Mouse (Mus musculus): ENCODE data around the gene Galnt18. TPM values are rescaled to one million over a fixed set of nuclear protein-coding genes. Genes with fewer than 3 reads are reported as not detected.

Gene Galnt18
- polyA plus RNA-seq, 1 experiment from 2014 or later, result 29.3 TPM

DNA sequence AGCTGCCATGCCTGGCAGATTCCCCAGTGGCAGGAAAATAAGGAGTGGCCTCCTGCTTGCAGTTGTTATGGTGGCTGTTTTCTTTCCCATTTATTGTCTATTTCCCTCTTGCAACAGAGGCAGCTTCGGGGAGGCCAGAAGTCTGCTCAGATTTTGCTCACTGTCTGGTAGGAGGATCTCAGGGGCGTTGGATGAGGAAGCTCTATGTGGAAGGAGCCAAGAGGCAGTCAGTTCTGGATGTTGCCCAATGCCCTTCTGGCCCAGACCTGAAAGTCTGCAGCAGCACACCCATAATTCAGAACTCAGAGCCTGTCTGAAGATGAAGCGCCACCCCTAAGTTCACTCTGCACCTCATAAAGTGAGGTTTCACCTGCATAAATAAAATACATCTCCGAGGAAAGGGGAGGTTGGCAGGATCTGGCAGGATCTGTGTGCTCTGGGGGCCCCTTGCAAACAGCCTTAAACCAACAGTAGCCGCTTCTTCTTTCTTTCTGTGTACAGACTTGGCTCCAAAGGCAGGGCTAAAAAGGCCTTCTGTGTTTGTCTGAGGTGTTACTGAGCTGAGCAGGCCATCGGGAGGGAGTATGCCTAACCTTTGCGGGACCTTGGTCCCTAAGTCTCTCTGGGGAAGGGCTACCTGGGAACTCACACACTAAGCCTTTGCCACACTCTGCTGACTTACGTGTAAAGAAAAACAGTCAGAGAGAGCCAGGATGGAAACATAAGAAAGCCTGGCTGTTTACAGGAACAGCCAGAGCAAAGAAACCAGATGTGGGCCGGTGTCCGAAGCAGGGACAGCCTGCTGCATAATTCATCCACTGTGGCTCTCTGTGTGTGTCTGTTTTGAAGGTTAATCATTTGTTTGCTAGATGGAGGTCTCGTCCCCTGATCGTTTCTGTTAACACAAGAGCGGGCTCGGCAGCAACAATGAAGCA is 116.4 kb downstream of the Galnt18 start:
- 33% methylated on average over 14 of the region's 14 CpGs for WGBS

DNA sequence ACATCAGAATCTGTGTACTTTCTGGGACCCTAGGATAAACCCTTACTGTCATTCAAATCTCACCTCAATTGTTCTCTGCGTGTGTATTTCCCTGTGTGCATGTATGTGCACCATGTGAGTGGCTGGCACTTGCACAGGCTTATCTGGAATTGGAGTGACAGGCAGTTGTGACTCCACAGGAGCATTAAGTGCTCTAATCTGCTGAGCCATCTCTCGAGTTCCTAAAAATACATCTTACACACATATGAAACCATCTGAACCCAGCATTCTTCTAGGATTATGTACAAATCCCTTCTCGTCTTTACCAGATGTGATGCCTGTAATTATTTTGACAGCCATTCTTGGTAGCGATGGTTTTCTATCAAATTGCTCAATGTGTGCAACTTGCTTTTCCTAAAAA is 121.2 kb downstream of the Galnt18 start:
- Histone ChIP-seq H3K4me1 (peaks cover 8% of the 10 kb centered on the region), H3K36me3 (no peaks in the 10 kb centered on the region), H3K9me3 (no peaks in the 10 kb centered on the region), H3K27ac (no peak overlapping the region), H3K4me3 (replicated peaks) (no peak overlapping the region), H3K27me3 (replicated peaks) (no peaks in the 10 kb centered on the region), H3K9ac (no peak overlapping the region), H3K4me2 (no peak overlapping the region)
- WGBS, result 63% methylated on average over 4 of the region's 4 CpGs
- no peak for ATAC-seq (ENCODE audit: insufficient read depth, low FRiP score, low read depth)

More for the DNA sequence above, 116.4 kb downstream of the Galnt18 start:
- H3K4me2 ChIP-seq, result no peak overlapping the region
- no peak; the same call in 1 of the 2 replicates for ATAC-seq (ENCODE audit: insufficient read depth, low FRiP score, low read depth)
- H3K27me3 ChIP-seq (replicated peaks), result no peaks in the 10 kb centered on the region
- peaks cover 17% of the 10 kb centered on the region for H3K4me1 ChIP-seq
- H3K27ac ChIP-seq, result peak overlapping the region; percentile 73; the same call in 1 of the 2 replicates
- no peak overlapping the region for H3K9ac ChIP-seq
- no peaks in the 10 kb centered on the region for H3K36me3 ChIP-seq
- no peak overlapping the region for H3K4me3 ChIP-seq (replicated peaks)
- no peaks in the 10 kb centered on the region for H3K9me3 ChIP-seq

DNA sequence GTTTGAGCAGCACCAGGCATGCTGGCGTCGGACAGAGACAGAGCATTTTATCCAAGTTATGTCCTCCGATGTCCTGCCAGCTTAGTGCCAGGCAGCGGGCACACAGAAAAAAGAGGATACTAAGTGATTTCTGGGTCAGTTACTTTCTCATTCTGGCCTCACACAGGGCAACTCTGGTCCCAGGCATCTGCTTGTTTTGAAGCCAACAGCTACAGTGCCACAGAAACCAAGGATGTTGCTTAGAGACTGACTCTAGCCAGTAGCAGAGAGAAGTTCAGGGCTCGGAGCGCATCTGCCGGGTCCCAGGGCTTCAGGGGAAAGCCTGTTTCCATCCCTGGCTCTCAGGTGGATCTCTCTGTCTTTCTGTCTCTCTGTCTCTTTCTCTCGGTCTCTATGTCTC is 124.8 kb downstream of the Galnt18 start:
- Histone ChIP-seq H3K9me3 (no peaks in the 10 kb centered on the region), H3K4me1 (no peaks in the 10 kb centered on the region), H3K4me2 (no peak overlapping the region), H3K27ac (no peak overlapping the region), H3K27me3 (replicated peaks) (no peaks in the 10 kb centered on the region), H3K4me3 (replicated peaks) (no peak overlapping the region), H3K9ac (no peak overlapping the region), H3K36me3 (no peaks in the 10 kb centered on the region)
- WGBS, result 88% methylated on average over 8 of the region's 8 CpGs
- ATAC-seq (ENCODE audit: insufficient read depth, low FRiP score, low read depth), result no peak

DNA sequence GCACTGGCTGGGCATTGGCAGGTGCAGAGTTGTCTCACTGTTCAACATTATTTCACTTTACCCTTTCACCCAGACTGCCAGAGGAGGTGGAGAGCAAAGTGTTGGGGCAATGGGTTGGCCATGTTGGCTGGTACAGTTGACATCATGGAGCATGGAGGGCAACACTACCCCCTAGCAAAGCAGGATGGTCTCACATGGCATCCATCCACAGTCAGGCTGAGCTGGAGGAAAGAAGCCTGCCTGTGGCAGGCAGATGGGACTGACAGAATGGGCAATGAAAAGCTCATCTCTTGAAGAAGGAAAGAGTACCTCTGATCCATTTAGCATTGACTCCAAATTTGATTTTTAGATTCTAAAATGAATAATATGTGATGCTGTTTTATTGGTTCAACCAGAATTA is 125.3 kb downstream of the Galnt18 start:
- ATAC-seq (ENCODE audit: insufficient read depth, low FRiP score, low read depth), result no peak

DNA sequence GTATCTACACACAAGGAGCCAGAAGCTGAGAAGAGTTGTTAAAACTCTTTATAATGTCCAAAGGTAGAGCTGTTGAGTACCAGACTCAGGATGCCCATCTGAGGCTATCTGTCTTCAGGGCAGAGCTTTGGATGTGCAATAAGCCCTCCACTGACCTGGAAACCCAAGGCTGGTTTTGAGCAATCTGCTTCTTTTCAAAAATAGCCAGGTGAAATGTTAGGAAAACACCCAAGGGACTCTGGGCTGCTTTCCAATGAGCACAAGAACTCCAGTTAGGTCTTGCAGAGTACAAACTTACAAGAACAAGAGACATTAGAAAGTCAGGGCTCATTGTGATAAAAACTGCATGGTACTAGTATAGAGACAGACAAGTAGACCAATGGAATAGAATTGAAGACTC is 135.4 kb downstream of the Galnt18 start:
- Histone ChIP-seq H3K9me3 (no peaks in the 10 kb centered on the region), H3K4me1 (no peaks in the 10 kb centered on the region), H3K9ac (no peak overlapping the region), H3K27ac (no peak overlapping the region), H3K4me2 (no peak overlapping the region), H3K4me3 (replicated peaks) (no peak overlapping the region), H3K36me3 (no peaks in the 10 kb centered on the region), H3K27me3 (replicated peaks) (no peaks in the 10 kb centered on the region)
- no peak for ATAC-seq (ENCODE audit: insufficient read depth, low FRiP score, low read depth)

More for the DNA sequence above, 125.3 kb downstream of the Galnt18 start:
- no peaks in the 10 kb centered on the region for H3K9me3 ChIP-seq
- no peaks in the 10 kb centered on the region for H3K36me3 ChIP-seq
- H3K27ac ChIP-seq, result no peak overlapping the region
- no peak overlapping the region for H3K4me3 ChIP-seq (replicated peaks)
- H3K4me2 ChIP-seq, result no peak overlapping the region
- H3K27me3 ChIP-seq (replicated peaks), result no peaks in the 10 kb centered on the region
- H3K9ac ChIP-seq, result no peak overlapping the region
- no peaks in the 10 kb centered on the region for H3K4me1 ChIP-seq

DNA sequence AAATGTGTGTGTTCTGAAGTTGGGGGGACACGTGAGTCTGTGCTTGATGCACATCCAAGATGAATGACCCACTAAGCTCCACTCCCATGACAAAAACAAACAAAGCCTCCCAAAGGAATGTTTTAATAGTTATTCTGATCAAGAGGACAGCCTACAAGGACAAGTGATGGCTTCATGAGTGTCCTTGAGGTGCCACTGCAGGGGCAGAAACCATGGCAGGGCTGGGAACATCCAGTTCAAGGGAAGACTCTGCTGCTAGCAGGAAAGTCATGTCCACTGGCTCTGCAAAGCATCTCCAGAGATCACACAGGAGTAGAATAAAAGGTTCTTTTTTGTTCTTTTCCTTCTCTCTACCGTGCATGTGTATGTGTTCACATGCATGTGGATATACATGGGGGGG is 140.9 kb downstream of the Galnt18 start:
- no peaks in the 10 kb centered on the region for H3K27me3 ChIP-seq (replicated peaks)
- no peak overlapping the region for H3K4me3 ChIP-seq (replicated peaks)
- no peak overlapping the region for H3K4me2 ChIP-seq
- H3K36me3 ChIP-seq, result no peaks in the 10 kb centered on the region
- H3K9ac ChIP-seq, result no peak overlapping the region
- H3K27ac ChIP-seq, result no peak overlapping the region
- no peak for ATAC-seq (ENCODE audit: insufficient read depth, low FRiP score, low read depth)
- 63% methylated on average over 2 of the region's 2 CpGs for WGBS
- H3K9me3 ChIP-seq, result no peaks in the 10 kb centered on the region
- no peaks in the 10 kb centered on the region for H3K4me1 ChIP-seq

DNA sequence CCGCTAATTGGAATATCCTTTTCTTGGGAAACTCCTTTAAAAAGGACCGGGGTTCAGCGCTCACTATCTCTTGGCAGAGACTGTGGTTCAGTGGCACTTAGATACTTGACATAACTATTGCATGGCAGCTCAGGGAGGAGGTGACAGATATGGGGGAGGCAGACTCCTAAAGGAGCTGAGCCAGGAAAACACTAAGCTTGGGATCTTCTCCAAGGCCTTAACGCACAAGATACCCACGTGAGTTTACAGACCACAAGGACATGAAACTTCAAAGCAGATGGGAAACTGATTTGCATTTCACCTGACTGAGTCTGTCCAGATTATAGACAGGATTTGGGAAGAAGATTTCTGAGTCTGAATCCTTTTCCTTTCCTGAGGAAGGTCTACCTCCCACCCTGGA is 141.3 kb downstream of the Galnt18 start:
- H3K4me1 ChIP-seq, result no peaks in the 10 kb centered on the region
- H3K4me3 ChIP-seq (replicated peaks), result no peak overlapping the region
- 70% methylated on average over 5 of the region's 5 CpGs for WGBS
- H3K27ac ChIP-seq, result no peak overlapping the region
- ATAC-seq (ENCODE audit: insufficient read depth, low FRiP score, low read depth), result no peak
- H3K27me3 ChIP-seq (replicated peaks), result no peaks in the 10 kb centered on the region
- H3K9me3 ChIP-seq, result no peaks in the 10 kb centered on the region
- H3K4me2 ChIP-seq, result no peak overlapping the region
- H3K36me3 ChIP-seq, result no peaks in the 10 kb centered on the region
- no peak overlapping the region for H3K9ac ChIP-seq

DNA sequence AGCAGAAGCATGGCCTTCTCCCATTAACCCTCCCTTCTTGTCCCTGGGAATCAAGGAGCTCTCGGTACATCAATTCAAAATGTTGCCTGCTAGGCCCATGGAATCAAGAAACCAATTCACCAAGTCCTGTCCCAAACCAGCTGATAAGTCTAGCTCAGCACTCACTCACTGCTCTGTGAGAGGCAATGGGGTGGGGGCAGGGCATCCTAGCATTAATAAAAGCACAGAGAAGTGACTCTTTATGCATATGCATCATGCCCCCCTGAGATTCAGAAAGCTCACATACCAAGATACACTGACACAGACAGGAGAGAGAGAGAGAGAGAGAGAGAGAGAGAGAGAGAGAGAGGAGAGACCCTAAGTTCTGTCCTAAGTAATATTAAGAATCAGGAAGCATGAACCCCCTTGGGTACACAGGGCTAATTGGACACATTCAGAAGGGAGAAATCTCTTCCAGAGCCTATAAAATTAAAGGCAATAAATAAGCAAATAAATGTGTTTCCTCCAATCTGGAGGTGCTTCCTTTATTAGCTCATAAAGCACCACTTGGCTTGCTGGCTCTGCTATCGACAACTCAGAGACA is 141.8 kb downstream of the Galnt18 start:
- Histone ChIP-seq H3K4me2 (no peak overlapping the region), H3K27ac (no peak overlapping the region), H3K4me3 (replicated peaks) (no peak overlapping the region), H3K4me1 (no peaks in the 10 kb centered on the region), H3K9ac (no peak overlapping the region), H3K9me3 (no peaks in the 10 kb centered on the region), H3K36me3 (no peaks in the 10 kb centered on the region), H3K27me3 (replicated peaks) (no peaks in the 10 kb centered on the region)
- ATAC-seq (ENCODE audit: insufficient read depth, low FRiP score, low read depth), result no peak
- 78% methylated on average over 2 of the region's 2 CpGs for WGBS

DNA sequence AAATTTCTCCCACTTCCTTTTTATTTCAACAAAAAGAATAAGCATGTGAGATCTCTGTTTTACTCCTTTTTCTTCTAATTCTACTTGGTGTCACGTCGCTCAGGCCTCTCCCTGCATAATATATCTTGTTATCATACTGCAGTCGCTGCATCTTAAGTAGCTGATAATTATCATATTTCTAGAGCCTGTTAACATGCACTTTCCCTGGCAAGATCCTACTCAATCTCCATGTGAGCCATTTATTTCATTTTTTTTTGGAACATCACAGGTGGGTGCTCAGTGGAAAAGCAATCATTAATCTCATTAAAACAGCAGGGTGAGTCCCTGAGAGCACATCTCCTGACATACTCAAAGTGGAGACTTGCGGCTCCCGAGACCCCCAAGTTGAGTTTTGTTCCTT is 143.3 kb downstream of the Galnt18 start:
- ATAC-seq (ENCODE audit: insufficient read depth, low FRiP score, low read depth), result no peak
- H3K4me1 ChIP-seq, result no peaks in the 10 kb centered on the region
- H3K36me3 ChIP-seq, result no peaks in the 10 kb centered on the region
- no peaks in the 10 kb centered on the region for H3K27me3 ChIP-seq (replicated peaks)
- no peak overlapping the region for H3K9ac ChIP-seq
- no peak overlapping the region for H3K4me2 ChIP-seq
- no peak overlapping the region for H3K4me3 ChIP-seq (replicated peaks)
- H3K27ac ChIP-seq, result no peak overlapping the region
- 86% methylated on average over 5 of the region's 5 CpGs for WGBS
- H3K9me3 ChIP-seq, result no peaks in the 10 kb centered on the region

DNA sequence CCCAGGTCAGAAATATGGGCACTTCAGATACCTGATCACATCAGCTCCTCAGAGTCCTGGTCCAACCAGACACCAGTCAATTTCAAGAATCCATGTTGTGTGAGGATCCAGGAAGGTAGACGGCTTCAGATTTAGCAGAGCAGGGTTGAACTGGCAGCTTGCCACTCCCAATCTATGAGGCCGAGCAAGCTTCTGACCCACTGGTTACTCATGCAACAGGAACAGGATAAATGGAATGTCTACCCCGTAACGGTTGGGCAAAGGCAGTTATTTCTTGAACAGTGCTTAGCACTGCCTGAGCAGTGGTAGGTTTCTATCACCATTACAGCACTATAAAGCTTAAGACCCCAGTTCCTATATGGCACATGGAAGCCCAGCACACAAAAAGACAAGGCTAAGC is 148.5 kb downstream of the Galnt18 start:
- H3K36me3 ChIP-seq, result no peaks in the 10 kb centered on the region
- H3K4me1 ChIP-seq, result no peaks in the 10 kb centered on the region

DNA sequence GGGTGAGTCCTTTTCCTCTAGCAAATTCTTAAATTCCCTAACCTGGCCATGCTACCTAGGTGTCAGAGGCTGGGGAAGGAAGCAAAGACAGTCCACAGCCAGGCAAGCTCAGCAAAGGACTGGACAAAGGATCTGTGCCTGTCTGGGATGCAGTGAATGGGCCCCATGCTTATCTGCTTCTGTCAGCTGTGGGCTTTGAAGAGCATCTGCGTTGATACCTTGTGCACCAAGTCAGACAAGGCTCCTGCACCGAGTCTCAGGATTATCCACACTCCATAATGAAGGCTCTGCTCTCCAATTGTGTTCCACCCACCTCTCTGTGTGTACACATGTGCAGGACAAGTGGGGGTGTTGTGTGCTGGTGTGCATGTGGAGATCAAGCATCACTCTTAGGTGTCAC is 153.5 kb downstream of the Galnt18 start:
- 65% methylated on average over 2 of the region's 2 CpGs for WGBS
- no peaks in the 10 kb centered on the region for H3K9me3 ChIP-seq
- H3K4me1 ChIP-seq, result no peaks in the 10 kb centered on the region
- no peaks in the 10 kb centered on the region for H3K36me3 ChIP-seq
- no peak overlapping the region for H3K27ac ChIP-seq
- no peaks in the 10 kb centered on the region for H3K27me3 ChIP-seq (replicated peaks)
- H3K9ac ChIP-seq, result no peak overlapping the region
- H3K4me3 ChIP-seq (replicated peaks), result no peak overlapping the region
- no peak overlapping the region for H3K4me2 ChIP-seq
- no peak for ATAC-seq (ENCODE audit: insufficient read depth, low FRiP score, low read depth)

More for the DNA sequence above, 148.5 kb downstream of the Galnt18 start:
- no peaks in the 10 kb centered on the region for H3K27me3 ChIP-seq (replicated peaks)
- H3K9me3 ChIP-seq, result no peaks in the 10 kb centered on the region
- H3K4me2 ChIP-seq, result no peak overlapping the region
- no peak for ATAC-seq (ENCODE audit: insufficient read depth, low FRiP score, low read depth)
- no peak overlapping the region for H3K27ac ChIP-seq
- H3K4me3 ChIP-seq (replicated peaks), result no peak overlapping the region
- 59% methylated on average over 4 of the region's 4 CpGs for WGBS
- no peak overlapping the region for H3K9ac ChIP-seq

DNA sequence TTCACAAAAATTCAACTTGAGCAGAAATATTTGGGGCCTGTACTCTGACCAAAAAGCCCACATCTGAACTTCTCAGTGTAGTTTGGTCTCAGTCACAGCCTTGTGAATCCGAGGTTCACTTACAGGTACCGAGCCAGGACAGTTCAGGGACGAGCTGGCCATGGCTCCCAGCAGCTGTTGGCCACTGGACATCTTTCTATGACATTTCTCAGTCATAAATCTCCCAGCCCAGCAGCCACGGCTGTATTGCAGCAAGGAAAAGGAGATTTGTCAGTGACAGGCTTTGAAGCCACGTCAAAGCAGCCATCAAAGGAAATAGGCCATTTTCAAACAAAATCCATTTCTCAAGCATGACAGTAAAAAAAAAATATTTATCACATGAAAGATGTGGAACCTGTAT is 154.0 kb downstream of the Galnt18 start:
- H3K27ac ChIP-seq, result no peak overlapping the region
- no peaks in the 10 kb centered on the region for H3K4me1 ChIP-seq
- H3K4me3 ChIP-seq (replicated peaks), result no peak overlapping the region
- no peaks in the 10 kb centered on the region for H3K9me3 ChIP-seq
- H3K36me3 ChIP-seq, result no peaks in the 10 kb centered on the region
- no peak overlapping the region for H3K9ac ChIP-seq
- 65% methylated on average over 5 of the region's 5 CpGs for WGBS
- ATAC-seq (ENCODE audit: insufficient read depth, low FRiP score, low read depth), result no peak
- H3K4me2 ChIP-seq, result no peak overlapping the region
- H3K27me3 ChIP-seq (replicated peaks), result no peaks in the 10 kb centered on the region
